Mouse (Mus musculus) cerebellum, adult 2 months (tissue): Measurements from ENCODE around the gene Ccdc148. TPM values are rescaled to one million over a fixed set of nuclear protein-coding genes. Genes with fewer than 3 reads are reported as not detected.

Experiments used
- DNase-seq, 2 experiments: peaks; one replicate each; pipeline ENCODE4 v3.0.0; 2021
- H3K27ac ChIP-seq: fragments of 200-500 bp; 2 replicates; pipeline ENCODE4 v1.5.1; 2012; ENCODE audit warnings: low read length, control low read depth, inconsistent platforms; ENCODE audit not compliant: insufficient read depth
- H3K27me3 ChIP-seq: fragments of 200-500 bp; 2 replicates; pipeline ENCODE4 v1.6.1; 2012; ENCODE audit warnings: inconsistent platforms, mild to moderate bottlenecking, low read length, moderate library complexity; ENCODE audit not compliant: control insufficient read depth, insufficient read depth
- H3K4me1 ChIP-seq: fragments of 200-500 bp; 2 replicates; pipeline ENCODE4 v1.6.1; 2011; ENCODE audit warnings: low read length; ENCODE audit not compliant: control insufficient read depth, insufficient read depth
- H3K4me3 ChIP-seq: fragments of 200-500 bp; replicated peaks from 2 replicates; pipeline ENCODE3; 2011; ENCODE audit warnings: mild to moderate bottlenecking, low read depth, low read length, control low read depth; ENCODE audit not compliant: insufficient read depth
- CTCF ChIP-seq: fragments of 200-500 bp; IDR thresholded peaks from 2 replicates; pipeline ENCODE4 v1.5.1; 2011; ENCODE audit warnings: low read depth, mild to moderate bottlenecking, control low read depth, low read length, moderate library complexity, borderline replicate concordance; ENCODE audit not compliant: insufficient read depth
- POLR2A ChIP-seq: fragments of 200-500 bp; IDR thresholded peaks from 2 replicates; pipeline ENCODE4 v1.6.1; 2011; ENCODE audit warnings: low read length, control low read depth, borderline replicate concordance; ENCODE audit not compliant: insufficient read depth
- WGBS: fragments of 180-500 bp; shearing (Covaris S2); methylation state at CpG from one replicate; pipeline ENCODE4 v1.1.7; 2018; 5-methylcytosine and 5-hydroxymethylcytosine counted together
- polyA plus RNA-seq: library from polyadenylated mRNA; depleted of rRNA; stranded (reverse); fragments of >200 nt; gene quantifications from 2 replicates; pipeline ENCODE4 v1.2.3, GENCODE M21; 2012

The Ccdc148 gene
- polyA plus RNA-seq, 1 experiment: 4.0 TPM

- peaks cover 5% of the 10 kb centered on the region; the same call in 1 of the 2 replicates for H3K4me1 ChIP-seq
- TF ChIP-seq POLR2A: no peak
- no peak for TF ChIP-seq CTCF
- 70% methylated on average over 7 of the region's 7 CpGs for whole genome bisulfite sequencing
These were observed 31.5 kb downstream of the Ccdc148 start for GRCm38 (mm10) chr2:59129023-59129422.

GRCm38 (mm10) chr2:59055615-59056145 is 104.8 kb downstream of the Ccdc148 start:
- H3K27ac ChIP-seq: no peak overlapping the region

More at GRCm38 (mm10) chr2:59129023-59129422, 31.5 kb downstream of the Ccdc148 start:
- H3K27ac ChIP-seq: no peak overlapping the region
- DNase-seq: no peak
- no peak overlapping the region for H3K4me3 ChIP-seq
- H3K27me3 ChIP-seq: no peaks in the 10 kb centered on the region; the same call in 1 of the 2 replicates

GRCm38 (mm10) chr2:59054339-59054738 is 106.1 kb downstream of the Ccdc148 start:
- TF ChIP-seq POLR2A (no peak), CTCF (no peak)
- no peaks in the 10 kb centered on the region for H3K27me3 ChIP-seq
- peaks cover 5% of the 10 kb centered on the region for H3K4me1 ChIP-seq
- WGBS: 37% methylated on average over 5 of the region's 5 CpGs
- no peak overlapping the region for H3K4me3 ChIP-seq
- peak; percentile 79 to 87 for DNase-seq
- H3K27ac ChIP-seq: 0 out of 2 replicates have a peak overlapping the region, but pooled peaks have one; percentile 52

More at GRCm38 (mm10) chr2:59055615-59056145, 104.8 kb downstream of the Ccdc148 start:
- WGBS: 50% methylated on average over 5 of the region's 5 CpGs
- DNase-seq: no peak
- Histone ChIP-seq H3K4me1 (peaks cover 5% of the 10 kb centered on the region), H3K27me3 (no peaks in the 10 kb centered on the region), H3K4me3 (no peak overlapping the region)
- no peak for TF ChIP-seq CTCF
- no peak for TF ChIP-seq POLR2A

GRCm38 (mm10) chr2:59053461-59054039 is 106.9 kb downstream of the Ccdc148 start:
- WGBS: 61% methylated on average over 7 of the region's 7 CpGs
- Histone ChIP-seq H3K27me3 (no peaks in the 10 kb centered on the region), H3K27ac (0 out of 2 replicates have a peak overlapping the region, but pooled peaks have one; percentile 52), H3K4me1 (peaks cover 5% of the 10 kb centered on the region), H3K4me3 (no peak overlapping the region)
- peak in 1 of 2 experiments; percentile 25 for DNase-seq
- TF ChIP-seq POLR2A (no peak), CTCF (no peak)

- WGBS: 75% methylated on average over 8 of the region's 8 CpGs
- H3K4me1 ChIP-seq: peaks cover 5% of the 10 kb centered on the region
- no peak overlapping the region for H3K4me3 ChIP-seq
- H3K27ac ChIP-seq: 0 out of 2 replicates have a peak overlapping the region, but pooled peaks have one; percentile 43
- no peaks in the 10 kb centered on the region for H3K27me3 ChIP-seq
- no peak for DNase-seq
- TF ChIP-seq POLR2A (no peak), CTCF (no peak)
These were observed 110.1 kb downstream of the Ccdc148 start for GRCm38 (mm10) chr2:59050245-59050824.

- Histone ChIP-seq H3K27me3 (no peaks in the 10 kb centered on the region), H3K4me3 (no peak overlapping the region), H3K4me1 (peaks cover 5% of the 10 kb centered on the region), H3K27ac (no peak overlapping the region)
- DNase-seq: no peak
- WGBS: 74% methylated on average over 4 of the region's 4 CpGs
- TF ChIP-seq POLR2A: no peak
- no peak for TF ChIP-seq CTCF
These were observed 110.8 kb downstream of the Ccdc148 start for GRCm38 (mm10) chr2:59049686-59050085.

GRCm38 (mm10) chr2:59048775-59049451 is 111.6 kb downstream of the Ccdc148 start:
- Histone ChIP-seq H3K4me1 (peaks cover 4% of the 10 kb centered on the region), H3K4me3 (no peak overlapping the region), H3K27me3 (no peaks in the 10 kb centered on the region), H3K27ac (no peak overlapping the region)
- TF ChIP-seq CTCF: no peak
- no peak for TF ChIP-seq POLR2A
- 60% methylated on average over 6 of the region's 6 CpGs for WGBS
- DNase-seq: no peak
